Mouse (Mus musculus): Measurements from ENCODE around the gene Olfr1200. TPM values are rescaled to one million over a fixed set of nuclear protein-coding genes. Genes with fewer than 3 reads are reported as not detected.

Gene Olfr1200
- not detected in 2 replicates for polyA plus RNA-seq (2012; rRNA removed)

DNA sequence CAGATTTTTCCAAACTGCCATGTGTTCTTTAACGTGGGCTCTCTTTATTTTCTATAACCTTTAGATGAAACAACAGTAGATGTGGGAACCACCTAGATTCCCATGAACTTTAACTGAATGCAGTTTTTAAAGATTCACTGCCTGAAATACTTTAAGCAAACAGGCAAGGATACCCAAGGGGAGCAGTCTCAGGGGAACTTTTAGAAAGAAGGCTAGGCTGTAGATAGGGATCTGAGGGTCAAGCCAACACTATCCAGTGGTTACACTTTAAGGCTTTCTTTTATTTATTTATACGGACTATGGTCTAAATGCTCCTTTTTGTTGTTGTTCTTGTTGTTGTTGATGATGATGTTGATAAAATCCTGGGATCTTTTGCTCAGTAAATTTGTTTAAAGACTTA is at the start of gene Olfr1200:
Gene Olfr1200 (minus strand): TSS at position 101 of the 400 bp plus-strand sequence.

DNA sequence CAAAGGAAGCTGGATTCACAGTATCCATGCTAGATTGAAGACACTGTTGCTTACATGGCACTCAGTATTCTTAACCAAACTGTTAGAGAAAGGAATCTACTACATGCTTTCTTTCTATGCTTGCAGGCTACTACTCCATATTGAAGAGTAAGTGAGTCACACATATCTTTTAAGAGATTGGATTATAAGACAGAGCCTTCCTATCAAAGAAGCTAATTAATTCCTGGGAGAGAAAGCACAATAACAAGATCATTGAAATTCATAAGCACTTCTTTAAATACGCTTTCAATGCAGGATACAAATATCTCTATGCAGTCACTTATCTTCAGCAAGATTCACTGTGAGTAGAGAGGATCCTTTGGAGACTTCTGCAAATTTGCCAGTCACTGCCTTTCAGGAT is 43.9 kb upstream of the Olfr1200 start, which contains the start of gene Olfr1202:
Gene Olfr1202 (plus strand): TSS at position 301 of the 400 bp plus-strand sequence.

DNA sequence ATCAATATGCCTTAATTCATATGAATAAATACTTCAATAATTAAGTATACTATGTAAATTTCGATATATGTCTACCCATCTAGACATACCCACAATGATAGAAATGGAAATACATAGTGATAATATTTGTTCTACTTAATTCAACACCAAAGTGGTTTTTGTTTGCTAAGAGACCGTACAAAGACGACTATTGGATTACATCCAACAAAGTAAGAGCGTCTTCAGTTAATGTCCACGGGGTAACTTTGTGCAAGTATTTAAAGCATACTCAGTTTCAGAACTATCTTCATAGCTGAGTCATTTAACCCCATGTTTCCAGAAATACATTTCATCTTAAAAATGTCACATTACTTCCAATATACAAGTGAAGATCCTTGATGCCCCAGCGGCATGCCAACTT is 22.4 kb upstream of the Olfr1200 start, which contains the start of gene Olfr1201:
Gene Olfr1201 (plus strand): TSS at position 301 of the 400 bp plus-strand sequence.

DNA sequence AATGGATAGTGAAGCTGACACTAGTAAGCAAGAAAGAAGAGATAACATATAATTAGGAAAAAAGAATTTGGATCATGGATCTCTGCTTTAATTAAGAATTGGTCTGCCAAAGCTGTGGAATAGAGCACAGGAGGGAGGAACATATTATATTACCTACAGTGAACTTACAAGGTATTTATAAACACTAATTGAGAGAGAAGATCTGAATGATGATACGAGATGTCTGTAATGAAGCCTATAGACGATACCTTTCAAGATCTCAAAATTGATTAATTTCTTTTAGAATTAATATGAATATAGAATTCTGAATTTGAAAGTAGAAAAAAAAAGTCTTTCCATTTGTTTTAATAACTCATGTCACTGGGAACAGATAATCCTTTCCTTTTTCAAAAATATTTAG is 9.9 kb downstream of the Olfr1200 start, which contains the start of gene Olfr1199:
Gene Olfr1199 (minus strand): TSS at position 101 of the 400 bp plus-strand sequence.

DNA sequence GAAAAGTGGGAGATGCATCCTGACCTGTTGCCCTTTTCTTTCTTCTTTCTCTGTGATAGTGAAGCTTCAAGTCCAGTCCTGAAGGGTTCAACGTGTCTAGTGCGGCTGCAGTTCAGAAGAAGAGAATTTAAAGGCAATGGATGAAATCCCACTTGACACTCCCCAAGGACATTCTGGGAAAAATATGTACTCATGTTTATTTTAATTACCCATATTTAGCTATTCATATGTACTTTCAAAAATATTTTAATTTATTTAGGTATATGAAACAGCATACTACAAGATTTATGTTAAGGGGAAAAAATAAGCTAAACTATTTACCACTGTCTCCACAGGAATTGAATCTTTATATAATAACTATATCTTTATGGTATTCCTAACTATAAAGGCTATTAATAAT is 19.0 kb downstream of the Olfr1200 start, which contains the start of gene Olfr1198:
Gene Olfr1198 (minus strand): TSS at position 101 of the 400 bp plus-strand sequence.

DNA sequence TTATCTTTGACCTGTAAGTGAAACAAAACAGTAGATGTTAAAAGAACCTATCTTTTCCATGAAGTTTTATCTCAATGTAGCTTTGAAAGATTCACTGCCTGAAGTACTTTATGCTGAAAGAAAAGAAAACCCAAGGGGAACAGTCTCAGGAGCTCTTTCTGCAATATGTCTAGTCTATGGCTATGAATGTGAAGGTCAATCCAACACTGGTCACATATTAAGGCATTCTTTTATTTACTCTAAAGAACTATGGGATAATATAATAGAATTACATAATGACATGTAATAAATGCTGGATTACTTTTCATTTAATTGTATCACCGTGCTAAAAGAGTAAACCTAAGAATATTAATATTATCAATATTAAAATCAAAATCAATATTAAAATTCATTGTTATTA is 38.0 kb downstream of the Olfr1200 start, which contains the start of gene Olfr1197:
Gene Olfr1197 (minus strand): TSS at position 101 of the 400 bp plus-strand sequence.

Other genes with a start within 250 kb of the Olfr1200 start
- not detected in 2 replicates for gene Olfr1188, start 213.6 kb downstream of the Olfr1200 start, polyA plus RNA-seq (2012; rRNA removed)
- gene Olfr1189, start 184.0 kb downstream of the Olfr1200 start, polyA plus RNA-seq (2012; rRNA removed), result not detected in 2 replicates
- not detected in 2 replicates for gene Olfr1191-ps1, start 129.9 kb downstream of the Olfr1200 start, polyA plus RNA-seq (2012; rRNA removed)
- gene Olfr1192-ps1, start 122.0 kb downstream of the Olfr1200 start, polyA plus RNA-seq (2012; rRNA removed), result not detected in 2 replicates
- not detected in 2 replicates for gene Olfr1193, start 94.9 kb downstream of the Olfr1200 start, polyA plus RNA-seq (2012; rRNA removed)
- gene Olfr1195, start 81.3 kb downstream of the Olfr1200 start, polyA plus RNA-seq (2012; rRNA removed), result not detected in 2 replicates
- gene Olfr1196, start 65.9 kb downstream of the Olfr1200 start, polyA plus RNA-seq (2012; rRNA removed), result not detected in 2 replicates
- gene Olfr1197, start 38.1 kb downstream of the Olfr1200 start, polyA plus RNA-seq (2012; rRNA removed), result not detected in 2 replicates
- gene Olfr1198, start 19.1 kb downstream of the Olfr1200 start, polyA plus RNA-seq (2012; rRNA removed), result not detected in 2 replicates
- not detected in 2 replicates for gene Olfr1199, start 10.0 kb downstream of the Olfr1200 start, polyA plus RNA-seq (2012; rRNA removed)
- not detected in 2 replicates for gene Olfr1201, start 22.5 kb upstream of the Olfr1200 start, polyA plus RNA-seq (2012; rRNA removed)
- not detected in 2 replicates for gene Olfr1202, start 44.0 kb upstream of the Olfr1200 start, polyA plus RNA-seq (2012; rRNA removed)
- not detected in 2 replicates for gene Olfr1205, start 59.2 kb upstream of the Olfr1200 start, polyA plus RNA-seq (2012; rRNA removed)
- gene Olfr1204, start 78.8 kb upstream of the Olfr1200 start, polyA plus RNA-seq (2012; rRNA removed), result not detected in 2 replicates
- not detected in 2 replicates for gene Olfr1206, start 92.7 kb upstream of the Olfr1200 start, polyA plus RNA-seq (2012; rRNA removed)
- gene Olfr1208, start 131.8 kb upstream of the Olfr1200 start, polyA plus RNA-seq (2012; rRNA removed), result not detected in 2 replicates
- gene Olfr1209, start 144.7 kb upstream of the Olfr1200 start, polyA plus RNA-seq (2012; rRNA removed), result not detected in 2 replicates
- gene Olfr1211, start 167.6 kb upstream of the Olfr1200 start, polyA plus RNA-seq (2012; rRNA removed), result not detected in 2 replicates
- gene Olfr1212, start 183.5 kb upstream of the Olfr1200 start, polyA plus RNA-seq (2012; rRNA removed), result not detected in 2 replicates
- gene Gm13762, start 209.8 kb upstream of the Olfr1200 start, polyA plus RNA-seq (2012; rRNA removed), result not detected in 2 replicates
- gene Olfr1214, start 222.2 kb upstream of the Olfr1200 start, polyA plus RNA-seq (2012; rRNA removed), result not detected in 2 replicates
- not detected in 2 replicates for gene Olfr1215, start 236.5 kb upstream of the Olfr1200 start, polyA plus RNA-seq (2012; rRNA removed)
- not detected in 2 replicates for gene Olfr1216, start 247.9 kb upstream of the Olfr1200 start, polyA plus RNA-seq (2012; rRNA removed)

Data from ovary, adult 2 months (tissue).